Mouse (Mus musculus) heart, embryonic 14.5 days (tissue): Measurements from ENCODE around the gene Runx1. TPM values are rescaled to one million over a fixed set of nuclear protein-coding genes. Genes with fewer than 3 reads are reported as not detected.

Experiments used
- ATAC-seq: fragments of 200-750 bp; cut with Nextera tagmentation; 2 replicates; pipeline ENCODE4 v1.8.0; 2017; ENCODE audit warnings: low read depth, moderate TSS enrichment; ENCODE audit not compliant: insufficient number of reproducible peaks, insufficient read depth, low FRiP score
- H3K27ac ChIP-seq, 2 experiments: fragments of 200-500 bp in 1 of 2; fragments of 300-500 bp in 1 of 2; sonication (generic) in 1 of 2; replicated peaks in 1 of 2; 2 replicates each; pipeline ENCODE4 v1.5.1; 2012 to 2014; ENCODE audit warnings: low read depth in 2 of 2, low read length in 2 of 2, control low read depth in 1 of 2, mild to moderate bottlenecking in 1 of 2, mixed read lengths in 1 of 2; ENCODE audit not compliant: control insufficient read depth in 1 of 2, insufficient read depth in 1 of 2
- H3K27me3 ChIP-seq: fragments of 300-500 bp; sonication (generic); 2 replicates; pipeline ENCODE4 v1.6.1; 2014; ENCODE audit warnings: mild to moderate bottlenecking, low read length, control low read depth; ENCODE audit not compliant: control insufficient read depth, insufficient read depth
- H3K36me3 ChIP-seq: fragments of 300-500 bp; sonication (generic); 2 replicates; pipeline ENCODE4 v1.6.1; 2014; ENCODE audit warnings: mild to moderate bottlenecking, control low read depth, low read length, mixed read lengths; ENCODE audit not compliant: control insufficient read depth, insufficient read depth
- H3K4me1 ChIP-seq, 2 experiments: fragments of 200-500 bp in 1 of 2; fragments of 300-500 bp in 1 of 2; sonication (generic) in 1 of 2; 2 replicates each; pipeline ENCODE4 v1.6.1; 2012 to 2014; ENCODE audit warnings: low read length in 2 of 2, control low read depth in 1 of 2, mixed read lengths in 1 of 2; ENCODE audit not compliant: control insufficient read depth in 2 of 2, insufficient read depth in 2 of 2
- H3K4me2 ChIP-seq: fragments of 300-500 bp; sonication (generic); 2 replicates; pipeline ENCODE4 v1.6.1; 2014; ENCODE audit warnings: mild to moderate bottlenecking, low read length
- H3K4me3 ChIP-seq, 2 experiments: fragments of 200-500 bp in 1 of 2; fragments of 300-500 bp in 1 of 2; sonication (generic) in 1 of 2; 2 replicates each; pipeline ENCODE4 v1.5.1; 2012 to 2014; ENCODE audit warnings: low read length in 2 of 2, mild to moderate bottlenecking in 2 of 2, control low read depth in 1 of 2, low read depth in 1 of 2, moderate library complexity in 1 of 2; ENCODE audit not compliant: control insufficient read depth in 1 of 2, insufficient read depth in 1 of 2
- H3K9ac ChIP-seq: fragments of 300-500 bp; sonication (generic); 2 replicates; pipeline ENCODE4 v1.6.1; 2014; ENCODE audit warnings: mild to moderate bottlenecking, low read length
- H3K9me3 ChIP-seq: fragments of 300-500 bp; sonication (generic); 2 replicates; pipeline ENCODE4 v1.6.1; 2016; ENCODE audit warnings: low read length, control low read depth; ENCODE audit not compliant: control insufficient read depth
- WGBS: fragments of 180-500 bp; shearing (Covaris S2); extraction: QIAGEN DNeasy Blood & Tissue Kit; methylation state at CpG from one replicate; pipeline ENCODE4 v1.1.7; 2014; 5-methylcytosine and 5-hydroxymethylcytosine counted together
- polyA plus RNA-seq: library from polyadenylated mRNA; unstranded; fragments of >200 nt; fragmentation: Nextera tagmentation; extraction: Ambion mirVana; gene quantifications from 2 replicates; pipeline ENCODE4 v1.2.1, GENCODE M21; 2014

Runx1 gene
- polyA plus RNA-seq, 1 experiment from 2014 or later: 1.0 TPM

- Histone ChIP-seq H3K4me1 (peaks cover 0 to 3% of the 10 kb centered on the region in 2 experiments; a peak in 3 of 4 replicates), H3K9ac (no peak overlapping the region), H3K27me3 (peaks cover 31% of the 10 kb centered on the region; the same call in 1 of the 2 replicates), H3K27ac (no peak overlapping the region), H3K9me3 (no peaks in the 10 kb centered on the region), H3K4me2 (no peak overlapping the region), H3K36me3 (no peaks in the 10 kb centered on the region), H3K4me3 (no peak overlapping the region)
- ATAC-seq: no peak
- WGBS: 54% methylated on average over 6 of the region's 6 CpGs
Observed at GRCm38 (mm10) chr16:92790601-92791000, 35.3 kb downstream of the Runx1 start.

DNA sequence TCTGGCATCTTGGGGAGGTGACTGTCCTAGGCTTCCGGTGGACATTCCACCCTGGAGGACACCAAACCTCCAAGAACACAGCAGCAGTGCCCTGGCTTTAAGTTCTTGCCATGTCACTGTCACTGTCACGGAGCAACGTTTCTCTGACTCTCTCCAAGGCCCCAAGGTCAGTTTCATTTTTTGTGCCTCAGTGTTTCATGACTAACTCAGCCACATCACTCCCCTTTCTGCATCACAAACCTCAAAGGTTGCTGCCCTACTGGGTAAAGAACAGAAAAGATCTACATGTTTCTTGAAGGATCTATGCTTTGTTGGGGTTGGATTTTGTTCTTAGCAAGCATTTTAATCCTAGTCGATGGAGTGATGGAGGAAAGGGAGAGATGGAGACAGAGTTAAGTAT is 36.1 kb downstream of the Runx1 start:
- H3K4me2 ChIP-seq: no peak overlapping the region
- H3K36me3 ChIP-seq: no peaks in the 10 kb centered on the region
- H3K27ac ChIP-seq: no peak overlapping the region
- no peak overlapping the region for H3K9ac ChIP-seq
- no peak overlapping the region for H3K4me3 ChIP-seq
- H3K27me3 ChIP-seq: peaks cover 31% of the 10 kb centered on the region; the same call in 1 of the 2 replicates
- H3K9me3 ChIP-seq: no peaks in the 10 kb centered on the region
- H3K4me1 ChIP-seq: peaks cover 3 to 4% of the 10 kb centered on the region in 2 experiments; a peak in 3 of 4 replicates
- ATAC-seq: no peak
- 85% methylated on average over 4 of the region's 4 CpGs for WGBS

DNA sequence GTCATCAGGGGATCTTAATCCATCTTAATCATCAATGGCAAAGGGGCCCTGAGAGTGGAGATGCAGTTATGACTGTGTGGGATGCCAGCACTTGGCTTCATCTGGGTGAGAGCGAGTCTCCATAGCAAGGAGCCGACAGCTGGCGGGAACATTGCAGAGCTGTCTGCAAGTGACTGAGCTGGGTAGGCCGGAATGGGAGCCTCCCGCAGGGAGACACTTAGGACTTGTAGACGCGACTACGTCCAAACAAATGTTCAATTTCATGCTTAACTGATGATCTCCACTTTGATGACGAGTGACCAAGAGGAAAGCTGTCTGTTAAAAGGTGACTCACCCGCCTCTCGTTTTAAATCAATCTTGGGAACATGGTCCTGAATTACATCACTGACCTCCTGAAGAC is 37.5 kb downstream of the Runx1 start:
- ATAC-seq: no peak

GRCm38 (mm10) chr16:92786883-92787321 is 39.0 kb downstream of the Runx1 start:
- Histone ChIP-seq H3K9ac (no peak overlapping the region), H3K4me2 (no peak overlapping the region), H3K27me3 (peaks cover 35% of the 10 kb centered on the region; the same call in 1 of the 2 replicates), H3K4me3 (no peak overlapping the region), H3K4me1 (peaks cover 15 to 16% of the 10 kb centered on the region in 2 experiments), H3K36me3 (no peaks in the 10 kb centered on the region), H3K27ac (no peak overlapping the region), H3K9me3 (no peaks in the 10 kb centered on the region)
- no peak for ATAC-seq
- WGBS: 47% methylated on average over 5 of the region's 5 CpGs

More for the DNA sequence above, 37.5 kb downstream of the Runx1 start:
- Histone ChIP-seq H3K36me3 (no peaks in the 10 kb centered on the region), H3K4me1 (peaks cover 12 to 14% of the 10 kb centered on the region in 2 experiments), H3K9me3 (no peaks in the 10 kb centered on the region), H3K27ac (no peak overlapping the region), H3K27me3 (peaks cover 31% of the 10 kb centered on the region; the same call in 1 of the 2 replicates), H3K4me3 (no peak overlapping the region), H3K4me2 (no peak overlapping the region), H3K9ac (no peak overlapping the region)
- 44% methylated on average over 11 of the region's 11 CpGs for WGBS

DNA sequence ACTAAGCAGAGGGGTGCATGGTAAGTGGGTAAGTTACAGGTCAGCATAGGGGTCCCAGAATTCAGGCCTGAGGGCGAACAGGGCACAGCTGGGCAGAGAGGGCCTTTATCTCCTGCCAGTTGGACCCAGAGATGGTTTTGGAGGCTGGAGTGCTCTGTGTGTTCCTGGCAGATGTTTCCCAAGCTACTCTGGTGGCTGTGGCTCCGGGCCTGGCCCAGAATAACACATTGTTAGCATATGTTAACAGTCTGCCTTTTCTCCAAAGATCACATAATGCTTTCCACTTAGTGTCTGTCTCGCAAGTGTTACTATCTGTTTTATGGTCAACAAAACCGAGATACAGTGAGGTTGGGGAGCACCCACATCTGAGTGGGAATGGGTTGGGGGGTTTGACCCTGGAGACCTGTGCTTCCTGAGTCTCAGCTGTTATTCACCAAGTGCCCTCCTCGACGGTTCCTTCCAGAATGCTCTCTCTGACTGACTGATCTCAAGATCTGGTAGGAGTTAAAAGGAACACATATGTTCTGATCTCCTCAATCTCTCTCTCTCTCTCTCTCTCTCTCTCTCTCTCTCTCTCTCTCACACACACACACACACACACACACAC is 39.6 kb downstream of the Runx1 start:
- ATAC-seq: no peak
- H3K4me3 ChIP-seq: no peak overlapping the region
- no peak overlapping the region for H3K9ac ChIP-seq
- H3K9me3 ChIP-seq: no peaks in the 10 kb centered on the region
- H3K27ac ChIP-seq: no peak overlapping the region
- H3K4me1 ChIP-seq: peaks cover 15 to 16% of the 10 kb centered on the region in 2 experiments
- no peaks in the 10 kb centered on the region for H3K36me3 ChIP-seq
- peaks cover 31% of the 10 kb centered on the region; the same call in 1 of the 2 replicates for H3K27me3 ChIP-seq
- H3K4me2 ChIP-seq: no peak overlapping the region
- WGBS: 65% methylated on average over 6 of the region's 6 CpGs

DNA sequence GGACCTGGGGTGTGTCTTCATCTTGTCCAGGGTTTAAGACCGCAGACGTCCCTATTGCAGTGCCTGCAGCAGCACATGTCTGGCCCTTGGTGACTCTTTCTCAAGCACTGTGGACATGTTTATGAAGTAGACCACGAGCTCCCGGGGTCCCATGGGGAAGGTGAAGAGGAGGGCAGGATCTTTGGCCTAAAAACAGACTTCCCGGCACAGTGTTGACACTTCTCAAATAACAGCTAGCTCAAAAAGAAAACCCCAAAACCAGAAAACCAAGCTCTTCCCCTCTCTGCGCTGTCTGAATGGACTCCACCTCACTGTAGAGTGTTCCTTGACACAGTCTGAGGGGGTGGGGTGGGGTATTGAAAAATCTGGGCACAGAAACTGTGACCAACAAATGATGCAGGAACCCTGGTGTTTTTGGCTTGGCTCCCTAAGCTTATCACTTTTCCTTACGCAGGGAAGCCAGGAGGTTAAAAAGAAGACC is 42.3 kb downstream of the Runx1 start:
- no peak overlapping the region for H3K9ac ChIP-seq
- WGBS: 23% methylated on average over 7 of the region's 7 CpGs
- no peak overlapping the region for H3K27ac ChIP-seq
- peaks cover 17 to 18% of the 10 kb centered on the region in 2 experiments for H3K4me1 ChIP-seq
- H3K9me3 ChIP-seq: no peaks in the 10 kb centered on the region
- no peaks in the 10 kb centered on the region for H3K36me3 ChIP-seq
- no peak overlapping the region for H3K4me2 ChIP-seq
- peak; percentile 32; the same call in 1 of the 2 replicates for ATAC-seq
- H3K27me3 ChIP-seq: peaks cover 29% of the 10 kb centered on the region
- H3K4me3 ChIP-seq: no peak overlapping the region

DNA sequence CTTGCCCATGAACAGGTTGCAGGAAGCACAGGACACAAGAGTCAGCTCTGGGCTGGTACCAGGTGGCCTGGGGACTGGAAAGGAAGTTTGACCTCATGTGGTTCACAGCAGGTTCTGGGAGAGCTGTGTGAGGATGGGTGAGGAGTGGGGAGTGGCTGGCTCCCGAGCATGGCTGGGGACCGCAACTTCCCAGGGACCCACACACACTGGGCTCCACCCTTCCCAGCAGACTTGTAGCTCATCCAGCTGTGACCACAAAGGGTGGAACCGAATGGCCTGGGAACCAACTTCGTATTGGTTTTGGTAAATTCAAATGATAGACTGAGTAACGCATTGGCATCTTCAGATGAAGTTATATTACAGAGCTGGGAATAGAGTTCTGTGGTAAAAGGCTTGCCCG is 43.5 kb downstream of the Runx1 start:
- Histone ChIP-seq H3K9me3 (no peaks in the 10 kb centered on the region), H3K4me2 (no peak overlapping the region), H3K36me3 (no peaks in the 10 kb centered on the region), H3K4me1 (peaks cover 23 to 25% of the 10 kb centered on the region in 2 experiments), H3K9ac (no peak overlapping the region), H3K27ac (no peak overlapping the region), H3K4me3 (no peak overlapping the region), H3K27me3 (peaks cover 22% of the 10 kb centered on the region)
- no peak for ATAC-seq
- WGBS: 71% methylated on average over 6 of the region's 6 CpGs
